Mouse (Mus musculus): ENCODE measurements at regions not wholly inside any gene's neighbourhood (a gene's known extent, or its start where the extent isn't known, plus 50 kb on each side); places are given as distances from the start of the nearest gene placed in this dataset.

DNA sequence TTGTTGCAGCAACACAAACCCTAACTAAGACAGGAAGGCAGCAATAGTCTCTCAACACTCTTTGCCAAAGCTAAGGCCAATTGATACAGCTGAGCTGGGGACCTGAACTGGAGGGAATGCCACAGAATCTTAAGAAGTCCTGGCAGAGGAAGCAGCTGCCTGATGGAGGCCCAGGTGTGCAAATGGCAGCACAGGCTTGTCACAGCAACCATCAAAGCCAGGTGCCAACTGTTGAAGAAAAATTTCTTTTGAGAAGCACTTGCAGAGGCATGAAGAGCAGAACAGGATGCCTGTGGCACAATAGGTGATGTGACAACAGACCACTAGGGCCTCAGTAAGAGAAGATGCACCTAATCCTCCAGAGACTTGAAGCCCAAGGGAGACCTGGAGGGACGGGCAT, 378.1 kb downstream of the Gsdmc2 start:
- no peak for TF ChIP-seq CTCF (IDR thresholded peaks at IDR 0.05; ENCODE audit: low read depth, low read length)
- TF ChIP-seq EP300 (IDR thresholded peaks at IDR 0.05; ENCODE audit: insufficient read depth, low read depth, low read length) = no peak
- TF ChIP-seq POLR2A (IDR thresholded peaks at IDR 0.05; ENCODE audit: insufficient read depth, low read length) = no peak
